Mouse (Mus musculus) C2C12 (cell line): ENCODE data around the gene Abcc4.
A peak's percentile ranks its signal among the peaks of the same experiment; 100 is the strongest.

ENCODE experiments used
- CEBPB ChIP-seq: IDR thresholded peaks from one replicate; pipeline ENCODE4 v1.6.1; 2011; ENCODE audit warnings: low read depth, mild to moderate bottlenecking, control low read depth, moderate library complexity
- CTCF ChIP-seq: IDR thresholded peaks from one replicate; pipeline ENCODE4 v1.5.1; 2011; ENCODE audit not compliant: control insufficient read depth, insufficient read depth, insufficient read length
- FOSL1 ChIP-seq: IDR thresholded peaks from one replicate; pipeline ENCODE4 v1.8.0; 2011; ENCODE audit warnings: mild to moderate bottlenecking, low read length; ENCODE audit not compliant: poor library complexity, insufficient read depth, severe bottlenecking
- MAX ChIP-seq: IDR thresholded peaks from one replicate; pipeline ENCODE4 v1.6.1; 2011; ENCODE audit warnings: mild to moderate bottlenecking, control low read depth
- MYOD1 ChIP-seq: IDR thresholded peaks from one replicate; pipeline ENCODE4 v1.6.1; 2011; ENCODE audit warnings: low read depth; ENCODE audit not compliant: control insufficient read depth, insufficient read length
- MYOG ChIP-seq: IDR thresholded peaks from one replicate; pipeline ENCODE4 v1.6.1; 2011; ENCODE audit not compliant: control insufficient read depth, insufficient read length; ENCODE audit errors: extremely low read depth
- USF1 ChIP-seq: IDR thresholded peaks from one replicate; pipeline ENCODE4 v1.6.1; 2011; ENCODE audit warnings: low read depth, mild to moderate bottlenecking, control low read depth, moderate library complexity

GRCm38 (mm10) chr14:118681087-118681486 lies 24.9 kb downstream of the Abcc4 start:
- TF ChIP-seq USF1 (no peak), CTCF (no peak), MAX (no peak), CEBPB (no peak), MYOG (no peak), FOSL1 (no peak), MYOD1 (peak; percentile 86)
